Mouse (Mus musculus) cerebellum, adult 9-11 months (tissue): ENCODE results near the gene Nlrp9a.
"Not testable (repeated sequence)": the region's sequence is repeated elsewhere in the genome, so short reads cannot be mapped to it uniquely, and the experiment has no call there.

Experiments
- DNase-seq: peaks from one replicate; pipeline ENCODE4 v3.0.0; 2022

The Nlrp9a gene

GRCm38 (mm10) chr7:26534723-26535122 is at the start of gene Nlrp9a:
Gene Nlrp9a (plus strand): TSS chr7:26535023.
- not testable (repeated sequence) for DNase-seq

- not testable (repeated sequence) for DNase-seq
Observed at GRCm38 (mm10) chr7:26489514-26489913, 45.3 kb upstream of the Nlrp9a start.

- no peak for DNase-seq
Observed at GRCm38 (mm10) chr7:26589077-26589476, 54.3 kb downstream of the Nlrp9a start.

- DNase-seq, result no peak
Observed at GRCm38 (mm10) chr7:26589774-26590173, 55.0 kb downstream of the Nlrp9a start.

- not testable (repeated sequence) for DNase-seq
Observed at GRCm38 (mm10) chr7:26618364-26618763, 83.5 kb downstream of the Nlrp9a start, which contains the start of gene Vmn1r185. Gene Vmn1r185 (minus strand): TSS chr7:26618464.
